Comparison of ENCODE assay signal across 18 mouse cellular contexts in genomic region chr5:135352995-135353394, GRCm38 (mm10). TPM values are rescaled to one million over a fixed set of nuclear protein-coding genes. Genes with fewer than 3 reads are reported as not detected.
"Had no signal": no experiment of that assay in that cellular context is flagged by ENCODE, and none has a peak within 500 bp of the region (broad histone marks: within the 10 kb centered on the region; RNA-seq: fewer than 3 reads in every experiment).

Gene Trim50, plus strand, starts transcription at chr5:135353295.

- H3K4me1 ChIP-seq: midbrain, embryonic 13.5 days; neural tube, embryonic 15.5 days had no signal

- H3K4me2 ChIP-seq: midbrain, embryonic 13.5 days; neural tube, embryonic 15.5 days had no signal

- DNase-seq: kidney, adult 18-20 months; lung, adult 18-20 months; right cerebral cortex, adult 18-20 months; right cerebral cortex, postnatal 25 days had no signal

- H3K27ac ChIP-seq: left cerebral cortex, adult 2 months; liver, embryonic 14.5 days; midbrain, embryonic 13.5 days; neural tube, embryonic 15.5 days had no signal

- H3K9ac ChIP-seq: liver, embryonic 14.5 days; midbrain, embryonic 13.5 days; neural tube, embryonic 15.5 days had no signal

- H3K36me3 ChIP-seq: midbrain, embryonic 13.5 days; neural tube, embryonic 15.5 days had no signal

- ATAC-seq: midbrain, embryonic 13.5 days had no signal

- H3K4me3 ChIP-seq: left cerebral cortex, adult 2 months; midbrain, embryonic 13.5 days; myocyte; neural tube, embryonic 15.5 days had no signal

RNA-seq across cellular contexts. Expression of gene Trim50, which starts in this region (rescaled TPM):
- total RNA-seq: layer of hippocampus, postnatal 25 days; left cerebral cortex, adult 2 months; left cerebral cortex, postnatal 14 days; liver, adult 2 months; megakaryocyte-erythroid progenitor cell, adult 5-6 weeks had no signal
- polyA plus RNA-seq: kidney, embryonic 14.5 days; limb, embryonic 11.5 days; liver, adult 2 months; liver, embryonic 14.5 days; lung, embryonic 16.5 days; myocyte; neural tube, embryonic 11.5 days; neural tube, embryonic 15.5 days; small intestine, adult 2 months had no signal
